Mouse (Mus musculus) liver, embryonic 16.5 days (tissue): Measurements from ENCODE around the gene Cnn2. TPM values are rescaled to one million over a fixed set of nuclear protein-coding genes. Genes with fewer than 3 reads are reported as not detected.

Experiments
- ATAC-seq: fragments of 200-750 bp; cut with Nextera tagmentation; 2 replicates; pipeline ENCODE4 v1.8.0; 2017; ENCODE audit warnings: low read depth, mild to moderate bottlenecking, moderate number of reproducible peaks, moderate library complexity
- H3K27ac ChIP-seq: fragments of 300-500 bp; sonication (generic); 2 replicates; pipeline ENCODE4 v1.5.1; 2014; ENCODE audit warnings: mild to moderate bottlenecking, low read length
- H3K27me3 ChIP-seq: fragments of 300-500 bp; sonication (generic); 2 replicates; pipeline ENCODE4 v1.6.1; 2014; ENCODE audit warnings: low read depth, low read length, mixed read lengths; ENCODE audit not compliant: control insufficient read depth, insufficient read depth
- H3K36me3 ChIP-seq: fragments of 300-500 bp; sonication (generic); 2 replicates; pipeline ENCODE4 v1.6.1; 2014; ENCODE audit warnings: mild to moderate bottlenecking; ENCODE audit not compliant: control insufficient read depth, insufficient read depth
- H3K4me1 ChIP-seq: fragments of 300-500 bp; sonication (generic); 2 replicates; pipeline ENCODE4 v1.6.1; 2014; ENCODE audit warnings: low read depth, low read length, mixed read lengths; ENCODE audit not compliant: control insufficient read depth
- H3K4me2 ChIP-seq: fragments of 300-500 bp; sonication (generic); 2 replicates; pipeline ENCODE4 v1.6.1; 2014; ENCODE audit warnings: low read depth, low read length, mixed read lengths
- H3K4me3 ChIP-seq: fragments of 300-500 bp; sonication (generic); 2 replicates; pipeline ENCODE4 v1.5.1; 2014; ENCODE audit warnings: low read depth, mild to moderate bottlenecking, low read length
- H3K9ac ChIP-seq: fragments of 300-500 bp; sonication (generic); 2 replicates; pipeline ENCODE4 v1.6.1; 2014; ENCODE audit warnings: low read depth, low read length
- H3K9me3 ChIP-seq: fragments of 300-500 bp; sonication (generic); replicated peaks from 2 replicates; pipeline ENCODE4 v1.6.1; 2016; ENCODE audit warnings: low read length; ENCODE audit not compliant: control insufficient read depth
- WGBS: fragments of 180-500 bp; shearing (Covaris S2); extraction: QIAGEN DNeasy Blood & Tissue Kit; methylation state at CpG from one replicate; pipeline ENCODE4 v1.1.7; 2014; ENCODE audit not compliant: insufficient replicate concordance; 5-methylcytosine and 5-hydroxymethylcytosine counted together
- polyA plus RNA-seq: library from polyadenylated mRNA; unstranded; fragments of >200 nt; fragmentation: Nextera tagmentation; extraction: Ambion mirVana; gene quantifications from 2 replicates; pipeline ENCODE4 v1.2.1, GENCODE M21; 2015

Cnn2 gene
- polyA plus RNA-seq, 1 experiment from 2014 or later, result 44.9 TPM

GRCm38 (mm10) chr10:80003374-80004232 is 15.2 kb downstream of the Cnn2 start:
- no peak overlapping the region for H3K4me3 ChIP-seq
- peaks cover 22% of the 10 kb centered on the region for H3K36me3 ChIP-seq
- peak overlapping the region; percentile 45 for H3K27ac ChIP-seq
- no peaks in the 10 kb centered on the region for H3K27me3 ChIP-seq
- no peak overlapping the region for H3K4me2 ChIP-seq
- 41% methylated on average over 9 of the region's 9 CpGs for WGBS
- peak; percentile 47 for ATAC-seq
- H3K4me1 ChIP-seq, result peaks cover 33% of the 10 kb centered on the region
- no peaks in the 10 kb centered on the region for H3K9me3 ChIP-seq
- H3K9ac ChIP-seq, result 0 out of 2 replicates have a peak overlapping the region, but pooled peaks have one; percentile 5

DNA sequence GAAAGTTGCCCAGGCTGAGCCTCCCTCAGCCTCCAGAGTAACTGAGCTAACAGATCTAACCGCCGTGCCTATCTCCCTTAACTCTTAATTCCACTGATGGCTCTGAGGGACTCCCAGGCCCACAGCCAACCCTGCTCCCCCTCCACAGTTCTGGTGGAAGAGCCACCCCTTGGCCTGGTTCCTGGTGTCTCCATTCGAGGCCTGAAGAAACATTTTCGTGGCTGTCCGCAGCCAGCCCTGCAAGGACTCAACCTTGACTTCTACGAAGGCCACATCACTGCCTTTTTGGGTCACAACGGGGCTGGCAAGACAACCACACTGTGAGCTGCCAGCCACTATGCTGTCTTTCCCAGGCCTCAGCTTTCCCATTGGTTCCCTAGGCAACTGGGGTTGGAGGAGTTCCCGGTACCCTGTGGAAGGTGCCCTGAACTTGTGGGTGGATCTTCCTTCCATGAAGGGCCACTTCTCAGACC is 15.9 kb downstream of the Cnn2 start:
- H3K4me3 ChIP-seq, result no peak overlapping the region
- no peaks in the 10 kb centered on the region for H3K9me3 ChIP-seq
- 68% methylated on average over 8 of the region's 8 CpGs for WGBS
- peaks cover 33% of the 10 kb centered on the region for H3K4me1 ChIP-seq
- no peak overlapping the region; the same call in 1 of the 2 replicates for H3K27ac ChIP-seq
- H3K27me3 ChIP-seq, result no peaks in the 10 kb centered on the region
- peaks cover 29% of the 10 kb centered on the region for H3K36me3 ChIP-seq
- H3K9ac ChIP-seq, result no peak overlapping the region
- no peak overlapping the region for H3K4me2 ChIP-seq
- no peak for ATAC-seq

- Histone ChIP-seq H3K9me3 (peaks cover 13% of the 10 kb centered on the region), H3K9ac (no peak overlapping the region), H3K36me3 (peaks cover 63% of the 10 kb centered on the region), H3K4me3 (no peak overlapping the region), H3K4me1 (peaks cover 10% of the 10 kb centered on the region), H3K27me3 (peaks cover 2% of the 10 kb centered on the region; the same call in 1 of the 2 replicates), H3K27ac (no peak overlapping the region), H3K4me2 (no peak overlapping the region)
- ATAC-seq, result no peak
- WGBS, result 89% methylated on average over 6 of the region's 6 CpGs
Observed at GRCm38 (mm10) chr10:80011740-80012139, 23.4 kb downstream of the Cnn2 start.

DNA sequence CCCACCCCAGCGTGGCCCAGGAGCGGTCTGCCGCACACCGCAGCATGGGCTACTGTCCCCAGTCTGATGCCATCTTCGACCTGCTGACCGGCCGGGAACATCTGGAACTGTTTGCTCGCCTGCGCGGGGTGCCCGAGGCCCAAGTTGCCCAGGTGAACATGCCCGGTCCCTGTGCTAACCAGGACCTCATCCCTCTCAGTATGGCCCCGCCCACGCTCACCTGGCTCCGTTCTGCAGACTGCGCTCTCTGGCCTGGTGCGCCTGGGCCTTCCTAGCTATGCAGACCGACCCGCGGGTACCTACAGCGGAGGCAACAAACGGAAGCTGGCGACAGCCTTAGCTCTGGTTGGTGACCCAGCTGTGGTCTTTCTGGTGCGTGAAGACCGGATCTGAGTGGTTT is 25.2 kb downstream of the Cnn2 start:
- Histone ChIP-seq H3K4me1 (peaks cover 24% of the 10 kb centered on the region), H3K36me3 (peaks cover 49% of the 10 kb centered on the region), H3K27me3 (peaks cover 2% of the 10 kb centered on the region; the same call in 1 of the 2 replicates), H3K27ac (no peak overlapping the region), H3K9me3 (peaks cover 13% of the 10 kb centered on the region), H3K4me2 (no peak overlapping the region), H3K4me3 (no peak overlapping the region), H3K9ac (no peak overlapping the region)
- 80% methylated on average over 25 of the region's 25 CpGs for WGBS
- ATAC-seq, result no peak

- Histone ChIP-seq H3K36me3 (peaks cover 39% of the 10 kb centered on the region), H3K9ac (no peak overlapping the region), H3K4me1 (peaks cover 35% of the 10 kb centered on the region), H3K27ac (no peak overlapping the region), H3K27me3 (peaks cover 2% of the 10 kb centered on the region; the same call in 1 of the 2 replicates), H3K4me2 (no peak overlapping the region), H3K4me3 (no peak overlapping the region), H3K9me3 (peaks cover 13% of the 10 kb centered on the region)
- 56% methylated on average over 28 of the region's 28 CpGs for WGBS
- ATAC-seq, result no peak
Observed at GRCm38 (mm10) chr10:80014484-80015290, 26.3 kb downstream of the Cnn2 start.

DNA sequence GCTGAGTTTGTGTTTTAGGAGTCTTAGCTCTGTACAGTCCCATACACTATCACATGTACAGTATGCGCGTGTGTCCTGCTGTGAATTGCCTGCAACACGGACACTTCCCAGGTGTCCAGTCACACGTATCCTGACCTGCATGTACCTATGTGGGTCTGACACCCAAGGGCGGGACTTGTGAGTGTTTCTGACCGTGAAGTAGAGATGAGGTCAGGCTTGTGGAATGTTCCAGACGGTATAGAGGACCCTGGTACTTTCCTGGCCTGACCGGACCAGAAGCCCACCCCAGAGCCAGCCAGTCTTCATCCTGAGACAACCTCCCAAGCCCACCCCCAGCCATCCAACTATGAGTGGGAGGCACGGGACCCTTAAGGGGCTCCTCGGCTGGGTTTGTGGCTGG is 27.2 kb downstream of the Cnn2 start:
- no peak overlapping the region for H3K4me3 ChIP-seq
- no peak overlapping the region for H3K4me2 ChIP-seq
- H3K9ac ChIP-seq, result no peak overlapping the region
- peaks cover 2% of the 10 kb centered on the region; the same call in 1 of the 2 replicates for H3K27me3 ChIP-seq
- peaks cover 37% of the 10 kb centered on the region for H3K4me1 ChIP-seq
- ATAC-seq, result no peak
- 80% methylated on average over 10 of the region's 10 CpGs for WGBS
- no peak overlapping the region for H3K27ac ChIP-seq
- H3K36me3 ChIP-seq, result peaks cover 30% of the 10 kb centered on the region
- H3K9me3 ChIP-seq, result peaks cover 4% of the 10 kb centered on the region; the same call in 1 of the 2 replicates

DNA sequence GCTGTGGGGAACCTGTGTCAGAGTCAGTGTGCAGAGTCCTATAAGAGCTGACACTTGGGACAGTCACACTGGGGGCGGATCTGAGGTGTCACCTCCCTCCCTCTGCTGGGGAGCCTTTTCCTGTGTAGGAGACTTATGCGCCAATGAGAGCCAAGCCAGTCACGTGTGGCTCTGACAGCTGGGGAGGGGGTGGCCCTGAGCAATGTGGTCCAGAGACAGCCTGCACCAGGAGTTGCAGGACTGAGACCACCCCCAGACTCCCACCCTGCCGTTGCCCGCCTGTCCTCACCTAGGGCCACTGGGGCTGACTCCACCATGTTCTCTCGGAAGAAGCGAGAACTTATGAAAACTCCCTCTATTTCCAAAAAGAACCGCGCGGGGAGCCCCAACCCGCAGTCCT is 28.1 kb downstream of the Cnn2 start, which contains the start of gene Arhgap45:
TSS of gene Arhgap45 (plus strand) at position 143 of the 400 bp plus-strand sequence.
- Histone ChIP-seq H3K27me3 (peaks cover 2% of the 10 kb centered on the region; the same call in 1 of the 2 replicates), H3K4me3 (peak within 1 kb of the TSS; percentile 60), H3K4me2 (peak within 1 kb of the TSS; percentile 65), H3K27ac (peak within 1 kb of the TSS; percentile 74), H3K36me3 (peaks cover 20% of the 10 kb centered on the region; the same call in 1 of the 2 replicates), H3K4me1 (peaks cover 37% of the 10 kb centered on the region), H3K9ac (peak within 1 kb of the TSS; percentile 61), H3K9me3 (no peaks in the 10 kb centered on the region)
- ATAC-seq, result peak; percentile 61
- 7% methylated on average over 11 of the region's 11 CpGs for WGBS

- ATAC-seq, result no peak
- H3K36me3 ChIP-seq, result peaks cover 16% of the 10 kb centered on the region; the same call in 1 of the 2 replicates
- peak overlapping the region; percentile 60 for H3K4me3 ChIP-seq
Observed at GRCm38 (mm10) chr10:80016931-80017330, 28.5 kb downstream of the Cnn2 start.

More at GRCm38 (mm10) chr10:80016931-80017330, 28.5 kb downstream of the Cnn2 start:
- 17% methylated on average over 10 of the region's 10 CpGs for WGBS
- Histone ChIP-seq H3K27me3 (peaks cover 2% of the 10 kb centered on the region; the same call in 1 of the 2 replicates), H3K4me1 (peaks cover 37% of the 10 kb centered on the region), H3K9ac (peak overlapping the region; percentile 61), H3K9me3 (no peaks in the 10 kb centered on the region), H3K27ac (peak overlapping the region; percentile 74), H3K4me2 (peak overlapping the region; percentile 65)
